In genomic region chr16:95347202-95347601, GRCm38 (mm10) we compare ENCODE assay signal across 9 mouse cellular contexts.
DNase-seq lines count a peak whose midpoint lies in the region; ATAC-seq and TF ChIP-seq lines count a peak whose summit lies in the region.
"Had no signal": no experiment of that assay in that cellular context is flagged by ENCODE, and none has a peak within 500 bp of the region (broad histone marks: within the 10 kb centered on the region; RNA-seq: fewer than 3 reads in every experiment).

No protein-coding gene starts in this region.

- peaks cover 14% of the 10 kb centered on the region for H3K4me1 ChIP-seq in liver, embryonic 13.5 days (replicated peaks)
- H3K4me1 ChIP-seq: hindbrain, embryonic 15.5 days had no signal

- WGBS in liver, embryonic 13.5 days (ENCODE audit: insufficient replicate concordance): 3% methylated on average over 3 of the region's 3 CpGs

- H3K9ac ChIP-seq in liver, embryonic 13.5 days: no peak overlapping the region
- H3K9ac ChIP-seq: hindbrain, embryonic 15.5 days had no signal

- H3K27ac ChIP-seq in liver, embryonic 13.5 days: peak overlapping the region; percentile 23
- no peak overlapping the region for H3K27ac ChIP-seq in left cerebral cortex, adult 2 months

- peak; percentile 73 for ATAC-seq in liver, embryonic 13.5 days (ENCODE audit: low read depth)

- H3K27me3 ChIP-seq in liver, embryonic 13.5 days: no peaks in the 10 kb centered on the region

- H3K36me3 ChIP-seq in liver, embryonic 13.5 days: no peaks in the 10 kb centered on the region
- H3K36me3 ChIP-seq: hindbrain, embryonic 15.5 days had no signal

- H3K4me2 ChIP-seq in liver, embryonic 13.5 days: no peak overlapping the region
- H3K4me2 ChIP-seq: hindbrain, embryonic 15.5 days had no signal

- intact Hi-C loops in heart, postnatal 14 days (cut with DNase I): loop anchor here (2.0 to 10.0 kb wide), 3 partner anchors 115 to 558 kb away; no protein-coding TSS in a partner anchor
- intact Hi-C loops in left cerebral cortex, adult 2 months (cut with DNase I): loop anchor here (10.0 kb wide), 2 partner anchors 532 to 872 kb away; no protein-coding TSS in a partner anchor

- DNase-seq in 416B (ENCODE audit: low read depth): peak; percentile 34
- peak; percentile 30 for DNase-seq in adrenal gland, postnatal 25 days
- DNase-seq in heart, postnatal 14 days: peak; percentile 61 to 64
- DNase-seq in liver, embryonic 13.5 days: no peak
- no peak for DNase-seq in left cerebral cortex, adult 11 months (ENCODE audit: low spot score)
- DNase-seq in right cerebral cortex, postnatal 10 days (ENCODE audit: low spot score in 2 of 2): no peak
- DNase-seq in T-cell, adult 2 months (ENCODE audit: low spot score): no peak
- DNase-seq in left cerebral cortex, adult 2 months (ENCODE audit: extremely low spot score in 1 of 2, low spot score in 2 of 2): no peak

- H3K9me3 ChIP-seq in liver, embryonic 13.5 days (replicated peaks): no peaks in the 10 kb centered on the region
- H3K9me3 ChIP-seq: hindbrain, embryonic 15.5 days had no signal

- no peak for TF ChIP-seq CTCF in left cerebral cortex, adult 2 months (IDR thresholded peaks at IDR 0.05)

- H3K4me3 ChIP-seq in liver, embryonic 13.5 days (replicated peaks): no peak overlapping the region
- H3K4me3 ChIP-seq in left cerebral cortex, adult 2 months: no peak overlapping the region
- H3K4me3 ChIP-seq: hindbrain, embryonic 15.5 days had no signal

Comparison
In these comparisons a context has a peak if more than half of its experiments do, and no peak if none do; other contexts are left out.
1. DNase-seq: peak in 416B (single experiment), adrenal gland, postnatal 25 days (single experiment) and heart, postnatal 14 days (2 of 2); none in liver, embryonic 13.5 days (single experiment), left cerebral cortex, adult 11 months (single experiment), right cerebral cortex, postnatal 10 days (0 of 2), T-cell, adult 2 months (single experiment) and left cerebral cortex, adult 2 months (0 of 2).